Mouse (Mus musculus) olfactory bulb, adult 2 months (tissue): Measurements from ENCODE around the gene Wdr54.
"Not testable (repeated sequence)": the region's sequence is repeated elsewhere in the genome, so short reads cannot be mapped to it uniquely, and the experiment has no call there.

Experiments used
- CTCF ChIP-seq: fragments of 200-500 bp; IDR thresholded peaks from 2 replicates; pipeline ENCODE4 v1.5.1; 2012; ENCODE audit warnings: low read depth, mild to moderate bottlenecking, low read length, moderate library complexity; ENCODE audit not compliant: insufficient read depth
- POLR2A ChIP-seq: fragments of 200-500 bp; IDR thresholded peaks from 2 replicates; pipeline ENCODE4 v1.6.1; 2012; ENCODE audit warnings: mild to moderate bottlenecking, low read depth, low read length, moderate library complexity; ENCODE audit not compliant: insufficient read depth

- not testable (repeated sequence) for TF ChIP-seq CTCF, POLR2A
Observed at GRCm38 (mm10) chr6:83159456-83159855, 3.3 kb upstream of the Wdr54 start.
